Mouse (Mus musculus): ENCODE measurements around the gene Snrnp70.
"Not testable (repeated sequence)": the region's sequence is repeated elsewhere in the genome, so short reads cannot be mapped to it uniquely, and the experiment has no call there.

Snrnp70 gene

GRCm38 (mm10) chr7:45409497-45410163 is 14.1 kb upstream of the Snrnp70 start:
- no peak for DNase-seq

GRCm38 (mm10) chr7:45408949-45409348 is 13.4 kb upstream of the Snrnp70 start:
- no peak for DNase-seq

GRCm38 (mm10) chr7:45408351-45408750 is 12.8 kb upstream of the Snrnp70 start:
- DNase-seq: no peak

GRCm38 (mm10) chr7:45407836-45408235 is 12.3 kb upstream of the Snrnp70 start:
- no peak for DNase-seq

- peak in 1 of 2 experiments; percentile 35 for DNase-seq
Observed at GRCm38 (mm10) chr7:45406157-45407156, 10.9 kb upstream of the Snrnp70 start.

- DNase-seq: peak; percentile 84 to 88
Observed at GRCm38 (mm10) chr7:45405091-45406075, 9.8 kb upstream of the Snrnp70 start, which contains the start of gene Kcna7. Gene Kcna7 (plus strand): TSS chr7:45405653.

GRCm38 (mm10) chr7:45403532-45404261 is 8.2 kb upstream of the Snrnp70 start:
- DNase-seq: peak; percentile 80 to 83

GRCm38 (mm10) chr7:45401521-45402085 is 6.1 kb upstream of the Snrnp70 start:
- no peak for DNase-seq

GRCm38 (mm10) chr7:45396787-45397186 is 1.2 kb upstream of the Snrnp70 start:
- DNase-seq: no peak

GRCm38 (mm10) chr7:45396337-45396775 is 814 bp upstream of the Snrnp70 start:
- DNase-seq: not testable (repeated sequence)

- DNase-seq: peak; percentile 84 to 87
Observed at GRCm38 (mm10) chr7:45395129-45395541, 407 bp downstream of the Snrnp70 start.

- no peak for DNase-seq
Observed at GRCm38 (mm10) chr7:45386077-45386476, 9.5 kb downstream of the Snrnp70 start.

- no peak for DNase-seq
Observed at GRCm38 (mm10) chr7:45376057-45376456, 19.5 kb downstream of the Snrnp70 start.

GRCm38 (mm10) chr7:45374620-45375019 is 20.9 kb downstream of the Snrnp70 start:
- DNase-seq: no peak

- no peak for DNase-seq
Observed at GRCm38 (mm10) chr7:45372371-45372770, 23.2 kb downstream of the Snrnp70 start.

- peak; percentile 92 to 94 for DNase-seq
Observed at GRCm38 (mm10) chr7:45370475-45371311, 24.8 kb downstream of the Snrnp70 start, which contains the start of gene Lin7b. Gene Lin7b (minus strand): TSS chr7:45370583.

- no peak for DNase-seq
Observed at GRCm38 (mm10) chr7:45369836-45370474, 25.6 kb downstream of the Snrnp70 start.

GRCm38 (mm10) chr7:45369022-45369745 is 26.4 kb downstream of the Snrnp70 start:
- DNase-seq: peak; percentile 40 to 47

GRCm38 (mm10) chr7:45368178-45368577 is 27.4 kb downstream of the Snrnp70 start:
- DNase-seq: peak; percentile 37 to 53

All from cerebellum, postnatal 10 days (tissue).